Mouse (Mus musculus) layer of hippocampus, adult 8-10 months (tissue): ENCODE measurements around the gene Rpl22. TPM values are rescaled to one million over a fixed set of nuclear protein-coding genes. Genes with fewer than 3 reads are reported as not detected.

Source experiments
- DNase-seq, 2 experiments: peaks; one replicate each; pipeline ENCODE4 v3.0.0; 2022; ENCODE audit warnings: low spot score in 2 of 2
- total RNA-seq, 4 experiments: library from RNA; stranded (reverse); gene quantifications; 2 replicates each; pipeline ENCODE4 v1.2.4; 2022

Rpl22 gene
- total RNA-seq, 4 experiments from 2014 or later, result 161 to 249 (median 201) TPM

GRCm38 (mm10) chr4:152338419-152339292, 13.1 kb downstream of the Rpl22 start, which contains the start of gene Chd5:
Chd5 (plus strand) TSS chr4:152338651.
- DNase-seq, result peak in 1 of 2 experiments; percentile 50

GRCm38 (mm10) chr4:152339293-152339790, 13.8 kb downstream of the Rpl22 start:
- no peak for DNase-seq

GRCm38 (mm10) chr4:152340584-152341284, 15.2 kb downstream of the Rpl22 start:
- DNase-seq, result no peak

- DNase-seq, result no peak
Observed at GRCm38 (mm10) chr4:152343296-152343695, 17.8 kb downstream of the Rpl22 start.

- DNase-seq, result no peak
Observed at GRCm38 (mm10) chr4:152344651-152345050, 19.1 kb downstream of the Rpl22 start.

- DNase-seq, result peak in 1 of 2 experiments; percentile 59
Observed at GRCm38 (mm10) chr4:152345120-152345889, 19.8 kb downstream of the Rpl22 start.

GRCm38 (mm10) chr4:152349837-152350381, 24.4 kb downstream of the Rpl22 start:
- peak; percentile 69 to 72 for DNase-seq

- DNase-seq, result no peak
Observed at GRCm38 (mm10) chr4:152350722-152351421, 25.3 kb downstream of the Rpl22 start.

GRCm38 (mm10) chr4:152351422-152352305, 26.1 kb downstream of the Rpl22 start:
- no peak for DNase-seq

- no peak for DNase-seq
Observed at GRCm38 (mm10) chr4:152353886-152354637, 28.5 kb downstream of the Rpl22 start.

GRCm38 (mm10) chr4:152355672-152356071, 30.1 kb downstream of the Rpl22 start:
- no peak for DNase-seq

- DNase-seq, result no peak
Observed at GRCm38 (mm10) chr4:152359700-152360099, 34.2 kb downstream of the Rpl22 start.

GRCm38 (mm10) chr4:152360855-152361254, 35.3 kb downstream of the Rpl22 start:
- no peak for DNase-seq

GRCm38 (mm10) chr4:152362180-152362579, 36.6 kb downstream of the Rpl22 start:
- no peak for DNase-seq

- no peak for DNase-seq
Observed at GRCm38 (mm10) chr4:152365228-152365627, 39.7 kb downstream of the Rpl22 start.

GRCm38 (mm10) chr4:152382528-152383252, 57.1 kb downstream of the Rpl22 start:
- no peak for DNase-seq
